Mouse (Mus musculus): ENCODE results near the gene Zfp398.
A peak's percentile ranks its signal among the peaks of the same experiment; 100 is the strongest.

Gene Zfp398

GRCm38 (mm10) chr6:47835482-47835983 lies at the start of gene Zfp398:
TSS of gene Zfp398 (plus strand) at chr6:47835661.
- DNase-seq (ENCODE audit: low spot score in 2 of 2) = peak; percentile 96

- DNase-seq (ENCODE audit: low spot score in 2 of 2) = peak; percentile 87 to 91
Measured at GRCm38 (mm10) chr6:47787941-47788736, 47.3 kb upstream of the Zfp398 start.

- no peak for DNase-seq (ENCODE audit: low spot score in 2 of 2)
Measured at GRCm38 (mm10) chr6:47788821-47789220, 46.6 kb upstream of the Zfp398 start.

GRCm38 (mm10) chr6:47790745-47791144 lies 44.7 kb upstream of the Zfp398 start:
- no peak for DNase-seq (ENCODE audit: low spot score in 2 of 2)

GRCm38 (mm10) chr6:47792533-47792932 lies 42.9 kb upstream of the Zfp398 start:
- DNase-seq (ENCODE audit: low spot score in 2 of 2) = no peak

- DNase-seq (ENCODE audit: low spot score in 2 of 2) = no peak
Measured at GRCm38 (mm10) chr6:47793284-47793683, 42.2 kb upstream of the Zfp398 start.

- DNase-seq (ENCODE audit: low spot score in 2 of 2) = peak; percentile 60 to 61
Measured at GRCm38 (mm10) chr6:47794106-47794830, 41.2 kb upstream of the Zfp398 start.

- DNase-seq (ENCODE audit: low spot score in 2 of 2) = peak in 1 of 2 experiments; percentile 51
Measured at GRCm38 (mm10) chr6:47799079-47799478, 36.4 kb upstream of the Zfp398 start.

- DNase-seq (ENCODE audit: low spot score in 2 of 2) = no peak
Measured at GRCm38 (mm10) chr6:47805520-47805919, 29.9 kb upstream of the Zfp398 start.

- no peak for DNase-seq (ENCODE audit: low spot score in 2 of 2)
Measured at GRCm38 (mm10) chr6:47807419-47807818, 28.0 kb upstream of the Zfp398 start.

GRCm38 (mm10) chr6:47808545-47808944 lies 26.9 kb upstream of the Zfp398 start:
- no peak for DNase-seq (ENCODE audit: low spot score in 2 of 2)

- no peak for DNase-seq (ENCODE audit: low spot score in 2 of 2)
Measured at GRCm38 (mm10) chr6:47809053-47809452, 26.4 kb upstream of the Zfp398 start.

GRCm38 (mm10) chr6:47810181-47810580 lies 25.3 kb upstream of the Zfp398 start:
- no peak for DNase-seq (ENCODE audit: low spot score in 2 of 2)

GRCm38 (mm10) chr6:47811324-47811723 lies 24.1 kb upstream of the Zfp398 start:
- DNase-seq (ENCODE audit: low spot score in 2 of 2) = no peak

GRCm38 (mm10) chr6:47812271-47812915 lies 23.1 kb upstream of the Zfp398 start:
- DNase-seq (ENCODE audit: low spot score in 2 of 2) = no peak

- peak; percentile 98 to 99 for DNase-seq (ENCODE audit: low spot score in 2 of 2)
Measured at GRCm38 (mm10) chr6:47813257-47813878, 22.1 kb upstream of the Zfp398 start, which contains the start of gene Pdia4. TSS of gene Pdia4 (minus strand) at chr6:47813430.

- DNase-seq (ENCODE audit: low spot score in 2 of 2) = no peak
Measured at GRCm38 (mm10) chr6:47816151-47816550, 19.3 kb upstream of the Zfp398 start.

GRCm38 (mm10) chr6:47818721-47819120 lies 16.7 kb upstream of the Zfp398 start:
- no peak for DNase-seq (ENCODE audit: low spot score in 2 of 2)

- peak in 1 of 2 experiments; percentile 33 for DNase-seq (ENCODE audit: low spot score in 2 of 2)
Measured at GRCm38 (mm10) chr6:47819626-47820325, 15.7 kb upstream of the Zfp398 start.

GRCm38 (mm10) chr6:47821236-47821635 lies 14.2 kb upstream of the Zfp398 start:
- DNase-seq (ENCODE audit: low spot score in 2 of 2) = no peak

- DNase-seq (ENCODE audit: low spot score in 2 of 2) = no peak
Measured at GRCm38 (mm10) chr6:47821776-47822175, 13.7 kb upstream of the Zfp398 start.

All from right cerebral cortex, postnatal 10 days (tissue).